Mouse (Mus musculus) embryonic facial prominence, embryonic 13.5 days (tissue): ENCODE results near the gene Krcc1. TPM values are rescaled to one million over a fixed set of nuclear protein-coding genes. Genes with fewer than 3 reads are reported as not detected.

Experiments used
- ATAC-seq: fragments of 200-750 bp; cut with Nextera tagmentation; 2 replicates; pipeline ENCODE4 v1.8.0; 2017; ENCODE audit warnings: low read depth; ENCODE audit not compliant: insufficient number of reproducible peaks, insufficient read depth, low FRiP score, low TSS enrichment
- H3K27ac ChIP-seq: fragments of 300-500 bp; sonication (generic); 2 replicates; pipeline ENCODE4 v1.5.1; 2015; ENCODE audit warnings: moderate library complexity, mild to moderate bottlenecking, inconsistent platforms
- H3K27me3 ChIP-seq: fragments of 300-500 bp; sonication (generic); 2 replicates; pipeline ENCODE4 v1.6.1; 2015; ENCODE audit warnings: mild to moderate bottlenecking, inconsistent platforms
- H3K36me3 ChIP-seq: fragments of 300-500 bp; sonication (generic); 2 replicates; pipeline ENCODE4 v1.6.1; 2015; ENCODE audit warnings: mild to moderate bottlenecking, inconsistent platforms
- H3K4me1 ChIP-seq: fragments of 300-500 bp; sonication (generic); 2 replicates; pipeline ENCODE4 v1.6.1; 2015; ENCODE audit warnings: inconsistent platforms
- H3K4me2 ChIP-seq: fragments of 300-500 bp; sonication (generic); 2 replicates; pipeline ENCODE4 v1.6.1; 2015; ENCODE audit warnings: moderate library complexity, mild to moderate bottlenecking, inconsistent platforms
- H3K4me3 ChIP-seq: fragments of 300-500 bp; sonication (generic); 2 replicates; pipeline ENCODE4 v1.5.1; 2015; ENCODE audit warnings: mild to moderate bottlenecking, inconsistent platforms
- H3K9ac ChIP-seq: fragments of 300-500 bp; sonication (generic); 2 replicates; pipeline ENCODE4 v1.6.1; 2015; ENCODE audit warnings: mild to moderate bottlenecking, inconsistent platforms
- H3K9me3 ChIP-seq: fragments of 300-500 bp; sonication (generic); 2 replicates; pipeline ENCODE4 v1.6.1; 2016; ENCODE audit warnings: inconsistent platforms
- WGBS: fragments of 180-500 bp; shearing (Covaris S2); methylation state at CpG from one replicate; pipeline ENCODE4 v1.1.7; 2015; ENCODE audit warnings: mixed read lengths; 5-methylcytosine and 5-hydroxymethylcytosine counted together
- polyA plus RNA-seq: library from polyadenylated mRNA; unstranded; fragments of >200 nt; fragmentation: Nextera tagmentation; extraction: Ambion mirVana; gene quantifications from 2 replicates; pipeline ENCODE4 v1.2.1, GENCODE M21; 2015

The Krcc1 gene
- polyA plus RNA-seq, 1 experiment from 2014 or later, result 38.3 TPM

GRCm38 (mm10) chr6:71243258-71243657 lies 28.2 kb upstream of the Krcc1 start:
- H3K27ac ChIP-seq, result no peak overlapping the region
- H3K9ac ChIP-seq, result no peak overlapping the region

GRCm38 (mm10) chr6:71248420-71248819 lies 23.1 kb upstream of the Krcc1 start:
- WGBS, result 88% methylated on average over 1 of the region's 1 CpGs
- no peaks in the 10 kb centered on the region for H3K4me1 ChIP-seq

More at GRCm38 (mm10) chr6:71243258-71243657, 28.2 kb upstream of the Krcc1 start:
- Histone ChIP-seq H3K4me3 (no peak overlapping the region), H3K4me1 (no peaks in the 10 kb centered on the region), H3K4me2 (no peak overlapping the region), H3K9me3 (no peaks in the 10 kb centered on the region), H3K27me3 (no peaks in the 10 kb centered on the region), H3K36me3 (no peaks in the 10 kb centered on the region)
- WGBS, result 87% methylated on average over 3 of the region's 3 CpGs
- no peak for ATAC-seq

DNA sequence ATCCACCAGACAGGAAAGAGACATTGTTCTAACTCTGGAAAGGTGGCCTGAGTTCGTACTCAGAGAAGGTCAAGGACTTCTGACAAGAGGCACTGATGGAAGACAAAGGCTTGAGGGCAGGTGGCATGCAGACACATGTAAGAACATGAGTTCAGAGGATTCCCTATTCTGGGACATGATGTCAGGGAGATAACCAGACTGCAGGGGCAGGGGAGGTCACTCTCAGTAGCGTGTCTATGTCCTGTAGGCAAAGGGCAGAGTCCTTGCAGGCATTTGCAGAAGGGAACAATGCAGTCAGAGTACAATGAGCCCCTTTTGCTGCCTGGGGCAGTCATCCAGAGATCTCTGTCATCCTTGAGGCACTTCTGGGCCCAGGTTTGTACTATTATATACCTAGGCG lies 21.9 kb upstream of the Krcc1 start:
- no peak overlapping the region for H3K4me3 ChIP-seq
- ATAC-seq, result no peak
- H3K9ac ChIP-seq, result no peak overlapping the region
- H3K27me3 ChIP-seq, result no peaks in the 10 kb centered on the region
- H3K27ac ChIP-seq, result no peak overlapping the region
- WGBS, result 66% methylated on average over 3 of the region's 3 CpGs
- H3K36me3 ChIP-seq, result no peaks in the 10 kb centered on the region
- no peaks in the 10 kb centered on the region for H3K9me3 ChIP-seq
- H3K4me2 ChIP-seq, result no peak overlapping the region
- H3K4me1 ChIP-seq, result no peaks in the 10 kb centered on the region

More at GRCm38 (mm10) chr6:71248420-71248819, 23.1 kb upstream of the Krcc1 start:
- H3K4me2 ChIP-seq, result no peak overlapping the region
- H3K27ac ChIP-seq, result no peak overlapping the region
- no peaks in the 10 kb centered on the region for H3K9me3 ChIP-seq
- H3K36me3 ChIP-seq, result no peaks in the 10 kb centered on the region
- no peak for ATAC-seq
- H3K27me3 ChIP-seq, result no peaks in the 10 kb centered on the region
- H3K4me3 ChIP-seq, result no peak overlapping the region
- no peak overlapping the region for H3K9ac ChIP-seq

GRCm38 (mm10) chr6:71250951-71251350 lies 20.5 kb upstream of the Krcc1 start:
- no peaks in the 10 kb centered on the region for H3K9me3 ChIP-seq
- no peak for ATAC-seq
- no peaks in the 10 kb centered on the region for H3K27me3 ChIP-seq
- 85% methylated on average over 8 of the region's 8 CpGs for WGBS
- no peak overlapping the region for H3K4me2 ChIP-seq
- H3K9ac ChIP-seq, result no peak overlapping the region
- H3K4me1 ChIP-seq, result no peaks in the 10 kb centered on the region
- no peak overlapping the region for H3K27ac ChIP-seq
- no peak overlapping the region for H3K4me3 ChIP-seq
- no peaks in the 10 kb centered on the region for H3K36me3 ChIP-seq

DNA sequence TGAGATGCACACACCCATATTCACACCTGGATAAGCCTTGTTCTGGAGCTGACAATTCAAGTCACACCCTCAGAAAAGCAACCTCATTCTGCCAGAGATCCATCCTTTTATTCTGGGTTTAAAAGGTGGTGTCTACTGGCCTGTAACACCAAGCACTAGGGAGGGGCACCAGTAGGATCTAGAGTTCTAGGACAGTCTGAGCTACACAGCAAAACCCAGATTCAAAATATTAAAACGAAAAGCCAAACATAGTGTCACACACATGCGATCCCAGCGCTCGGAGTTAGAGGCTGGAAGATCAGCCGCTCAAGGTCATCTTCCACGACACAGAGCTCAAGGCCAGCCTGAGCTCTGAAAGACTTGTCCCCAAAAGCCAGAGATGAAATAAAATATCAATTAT lies 17.0 kb upstream of the Krcc1 start:
- Histone ChIP-seq H3K4me1 (no peaks in the 10 kb centered on the region), H3K4me3 (no peak overlapping the region), H3K9ac (no peak overlapping the region), H3K9me3 (no peaks in the 10 kb centered on the region), H3K27ac (no peak overlapping the region), H3K36me3 (no peaks in the 10 kb centered on the region), H3K27me3 (no peaks in the 10 kb centered on the region), H3K4me2 (no peak overlapping the region)
- WGBS, result 88% methylated on average over 6 of the region's 6 CpGs
- no peak for ATAC-seq

- Histone ChIP-seq H3K9ac (no peak overlapping the region), H3K9me3 (no peaks in the 10 kb centered on the region), H3K27me3 (no peaks in the 10 kb centered on the region), H3K4me1 (no peaks in the 10 kb centered on the region), H3K27ac (no peak overlapping the region), H3K36me3 (no peaks in the 10 kb centered on the region), H3K4me2 (no peak overlapping the region), H3K4me3 (no peak overlapping the region)
- ATAC-seq, result no peak
- WGBS, result 87% methylated on average over 10 of the region's 10 CpGs
Observed at GRCm38 (mm10) chr6:71256166-71256565, 15.3 kb upstream of the Krcc1 start.

DNA sequence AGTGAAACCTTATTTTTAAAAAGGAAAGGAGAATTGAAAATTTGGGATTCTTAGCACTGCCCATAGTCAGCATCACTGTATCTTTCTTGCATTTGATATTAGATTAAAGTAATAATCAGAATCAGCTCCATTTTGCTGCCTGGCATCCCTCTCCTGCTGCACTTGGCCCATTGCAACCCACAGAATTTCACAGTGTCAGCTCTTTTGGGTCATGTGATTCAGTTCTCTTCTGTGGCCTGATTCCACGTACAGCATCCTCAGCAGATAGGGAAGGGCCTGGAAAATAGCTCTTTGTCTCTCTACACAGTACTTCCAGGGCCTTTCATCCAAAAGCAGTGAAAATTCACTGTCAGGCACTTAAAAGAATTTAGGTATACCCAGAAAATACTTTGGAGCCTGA lies 14.1 kb upstream of the Krcc1 start:
- ATAC-seq, result no peak
- no peak overlapping the region for H3K4me2 ChIP-seq
- H3K9ac ChIP-seq, result no peak overlapping the region
- no peaks in the 10 kb centered on the region for H3K4me1 ChIP-seq
- H3K27me3 ChIP-seq, result no peaks in the 10 kb centered on the region
- no peak overlapping the region for H3K27ac ChIP-seq
- no peaks in the 10 kb centered on the region for H3K36me3 ChIP-seq
- no peak overlapping the region for H3K4me3 ChIP-seq
- H3K9me3 ChIP-seq, result no peaks in the 10 kb centered on the region
- WGBS, result 31% methylated on average over 1 of the region's 1 CpGs

DNA sequence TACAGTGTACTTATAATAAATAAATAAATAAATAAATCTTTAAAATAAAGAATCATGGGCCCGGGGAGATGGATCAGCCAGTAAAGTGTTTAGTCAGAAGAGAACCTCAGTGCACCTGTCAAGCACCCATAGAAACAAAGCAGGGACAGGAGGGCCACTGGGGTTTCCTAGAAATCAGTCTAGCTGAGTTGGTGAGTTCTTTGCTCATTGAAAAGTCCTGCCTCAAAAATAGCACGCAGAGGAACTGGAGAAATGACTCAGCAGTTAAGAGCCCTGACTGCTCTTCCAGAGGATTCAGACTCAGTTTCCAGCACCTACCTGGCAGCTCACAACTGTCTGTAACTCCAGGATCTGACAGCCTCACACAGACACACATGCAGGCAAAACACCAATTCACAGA lies 12.9 kb upstream of the Krcc1 start:
- ATAC-seq, result no peak
- Histone ChIP-seq H3K36me3 (no peaks in the 10 kb centered on the region), H3K4me3 (no peak overlapping the region), H3K9ac (no peak overlapping the region), H3K9me3 (no peaks in the 10 kb centered on the region), H3K27me3 (no peaks in the 10 kb centered on the region), H3K27ac (no peak overlapping the region), H3K4me1 (no peaks in the 10 kb centered on the region), H3K4me2 (no peak overlapping the region)
- 87% methylated on average over 2 of the region's 2 CpGs for WGBS

GRCm38 (mm10) chr6:71259166-71259565 lies 12.3 kb upstream of the Krcc1 start:
- Histone ChIP-seq H3K9me3 (no peaks in the 10 kb centered on the region), H3K4me3 (no peak overlapping the region), H3K9ac (no peak overlapping the region), H3K27me3 (no peaks in the 10 kb centered on the region), H3K4me1 (no peaks in the 10 kb centered on the region), H3K36me3 (no peaks in the 10 kb centered on the region), H3K4me2 (no peak overlapping the region), H3K27ac (no peak overlapping the region)
- 79% methylated on average over 4 of the region's 4 CpGs for WGBS
- ATAC-seq, result no peak

- WGBS, result 61% methylated on average over 6 of the region's 6 CpGs
- H3K36me3 ChIP-seq, result no peaks in the 10 kb centered on the region
- no peaks in the 10 kb centered on the region for H3K9me3 ChIP-seq
- ATAC-seq, result no peak
- no peaks in the 10 kb centered on the region for H3K4me1 ChIP-seq
- no peaks in the 10 kb centered on the region for H3K27me3 ChIP-seq
- H3K27ac ChIP-seq, result no peak overlapping the region
- H3K4me2 ChIP-seq, result no peak overlapping the region
- H3K4me3 ChIP-seq, result no peak overlapping the region
- H3K9ac ChIP-seq, result no peak overlapping the region
Observed at GRCm38 (mm10) chr6:71260051-71260640, 11.3 kb upstream of the Krcc1 start.

DNA sequence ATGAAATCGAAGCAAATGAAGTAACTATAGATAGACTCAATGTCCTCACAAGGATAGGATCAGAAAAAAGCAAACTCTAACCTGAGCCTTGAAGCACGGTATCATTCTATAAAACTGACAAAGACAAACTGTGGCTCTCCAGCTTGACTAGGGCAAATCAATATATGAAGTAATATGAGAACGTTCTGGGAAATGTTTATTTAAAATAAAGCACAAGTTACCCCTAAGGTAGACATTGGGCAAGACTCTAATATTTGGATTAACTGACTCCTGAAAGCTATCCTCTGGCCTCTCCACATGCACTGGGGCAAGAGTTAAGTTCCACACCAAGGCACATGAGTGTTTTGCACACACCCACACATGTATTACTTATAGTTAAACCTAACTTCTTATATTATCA lies 10.4 kb upstream of the Krcc1 start:
- WGBS, result 76% methylated on average over 3 of the region's 3 CpGs

DNA sequence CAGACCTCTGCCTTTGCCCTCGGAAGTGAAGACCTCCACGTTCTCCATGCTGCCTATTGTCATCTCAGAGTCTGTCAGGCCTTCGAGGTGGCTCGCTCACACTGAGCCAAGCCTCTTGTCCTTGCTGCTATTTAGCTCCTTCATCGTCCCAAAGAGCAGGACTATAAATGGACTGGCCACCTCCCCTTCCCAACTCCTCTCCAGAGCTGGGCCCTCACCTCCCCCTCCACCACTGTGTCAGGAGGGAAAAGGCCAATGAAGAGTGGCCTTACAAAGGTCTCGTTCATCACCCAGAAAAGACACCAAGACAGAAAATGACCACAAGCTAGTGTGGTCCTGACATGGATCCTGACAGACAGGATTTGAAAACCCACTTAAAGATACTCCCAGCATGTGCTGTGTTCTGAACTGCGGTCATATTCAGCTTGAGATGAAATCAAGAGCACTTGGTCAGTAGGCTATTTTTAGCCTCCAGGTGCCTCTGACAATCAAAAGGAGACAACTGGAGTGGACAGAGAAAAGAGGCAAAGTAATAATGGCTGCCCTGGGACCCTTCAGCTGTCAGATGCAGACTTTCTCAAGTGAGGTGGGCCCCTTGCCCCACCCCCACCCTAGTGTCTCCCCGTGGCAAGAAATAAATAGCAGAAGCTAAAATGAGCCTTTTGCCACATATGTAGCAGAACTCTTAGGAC lies 9.2 kb upstream of the Krcc1 start:
- WGBS, result 83% methylated on average over 8 of the region's 8 CpGs
- ATAC-seq, result no peak
- Histone ChIP-seq H3K36me3 (no peaks in the 10 kb centered on the region), H3K4me2 (no peak overlapping the region), H3K9ac (no peak overlapping the region), H3K4me1 (no peaks in the 10 kb centered on the region), H3K27me3 (no peaks in the 10 kb centered on the region), H3K4me3 (no peak overlapping the region), H3K27ac (no peak overlapping the region), H3K9me3 (no peaks in the 10 kb centered on the region)

More for the DNA sequence above, 10.4 kb upstream of the Krcc1 start:
- Histone ChIP-seq H3K4me2 (no peak overlapping the region), H3K9me3 (no peaks in the 10 kb centered on the region), H3K4me3 (no peak overlapping the region), H3K4me1 (no peaks in the 10 kb centered on the region), H3K36me3 (no peaks in the 10 kb centered on the region), H3K27me3 (no peaks in the 10 kb centered on the region), H3K9ac (no peak overlapping the region), H3K27ac (no peak overlapping the region)
- no peak for ATAC-seq
